Mouse (Mus musculus) A20 (cell line): ENCODE results near the gene Ranbp3.

Experiments
- DNase-seq: peaks from one replicate; pipeline ENCODE4 v3.0.0-alpha.2; 2011; ENCODE audit warnings: low read depth, low spot score

The Ranbp3 gene

DNA sequence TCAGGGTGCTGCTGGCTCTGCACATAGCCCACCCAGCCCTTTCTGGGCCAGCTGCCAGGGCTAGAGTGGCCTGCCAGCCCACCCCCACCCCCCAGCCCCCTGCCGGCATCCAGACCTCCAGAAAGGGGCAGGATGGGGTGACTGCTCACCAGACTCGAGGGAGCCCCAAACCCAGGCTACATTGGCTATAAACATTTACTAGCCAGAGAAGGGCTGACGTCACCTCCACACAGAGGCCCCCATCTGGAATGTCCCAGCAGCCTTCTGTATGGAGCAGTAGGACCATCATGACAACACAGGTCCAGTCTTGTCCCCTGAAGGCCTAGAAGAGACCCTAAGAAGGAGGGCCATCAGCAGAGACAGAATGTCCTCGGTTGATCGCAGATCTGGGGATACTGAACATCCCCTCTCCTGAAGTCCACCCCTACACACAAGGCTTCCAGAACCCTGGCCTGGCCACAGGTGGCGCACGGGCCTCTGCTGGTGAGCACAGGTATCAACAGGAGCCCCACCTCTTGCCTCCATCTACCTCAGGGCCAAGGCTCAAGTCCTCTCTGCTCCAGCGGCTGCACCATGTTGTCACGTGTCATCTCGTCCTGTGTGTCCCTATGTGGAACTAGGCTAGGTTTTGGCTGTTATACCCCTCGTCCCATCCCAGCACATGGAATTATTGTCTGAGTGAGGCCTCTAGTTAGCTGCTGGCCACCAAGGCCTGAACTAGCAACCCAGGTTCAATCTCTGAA, 50.5 kb downstream of the Ranbp3 start:
- DNase-seq = no peak

DNA sequence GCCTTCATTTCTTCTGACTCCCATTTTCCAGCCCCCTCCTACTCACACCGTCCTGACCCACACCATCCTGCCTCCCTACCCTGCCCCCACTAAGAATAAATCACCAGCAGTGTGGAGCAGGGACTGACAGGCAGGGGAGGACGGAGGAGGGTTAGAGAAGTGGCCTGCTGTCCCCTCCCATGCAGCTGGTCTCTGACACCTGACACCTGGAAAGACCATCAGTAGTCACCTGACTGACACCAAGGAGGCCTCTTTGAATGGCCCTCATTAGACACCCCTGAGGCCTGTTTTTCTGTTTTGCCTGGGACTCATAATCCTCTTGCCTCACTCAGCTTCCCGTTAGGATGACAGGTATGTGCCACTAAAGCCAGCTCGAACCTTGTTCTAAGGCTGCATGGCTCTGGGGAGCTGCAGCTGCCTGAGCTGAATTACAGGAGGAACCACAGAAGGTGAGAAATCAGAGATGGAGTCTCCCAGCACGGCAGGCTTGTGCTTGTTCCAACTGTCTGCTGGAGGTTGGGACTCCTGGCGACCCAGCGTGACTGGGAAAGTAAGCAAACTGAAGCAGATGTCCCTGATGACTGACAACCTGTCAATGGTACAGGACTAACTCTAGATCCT, 54.0 kb downstream of the Ranbp3 start:
- peak; percentile 56 for DNase-seq

GRCm38 (mm10) chr17:56727659-56728058, 54.6 kb downstream of the Ranbp3 start:
- DNase-seq = peak; percentile 74

GRCm38 (mm10) chr17:56728117-56728516, 55.0 kb downstream of the Ranbp3 start:
- no peak for DNase-seq

DNA sequence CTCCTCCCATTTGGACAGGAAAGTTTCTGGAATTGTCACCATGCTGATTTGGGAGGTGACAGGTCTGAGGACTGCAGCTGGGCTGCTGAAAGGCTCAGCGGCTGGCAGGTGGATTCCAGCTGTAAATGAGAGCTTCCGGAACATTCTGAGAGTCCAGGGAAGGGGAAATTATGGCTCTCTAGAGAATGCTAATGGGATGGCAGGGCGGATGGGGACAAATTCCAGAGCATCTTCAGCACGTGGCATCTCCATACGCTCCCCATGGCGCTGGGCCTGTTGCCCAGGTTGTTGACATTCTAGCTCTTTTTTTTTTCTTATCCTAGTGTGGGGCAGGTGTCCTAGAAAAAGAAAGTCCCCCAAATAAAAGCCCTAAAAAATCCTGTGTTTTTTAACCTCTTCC, 56.1 kb downstream of the Ranbp3 start:
- DNase-seq = no peak

GRCm38 (mm10) chr17:56729656-56730055, 56.6 kb downstream of the Ranbp3 start:
- DNase-seq = no peak

- peak; percentile 61 for DNase-seq
Observed at GRCm38 (mm10) chr17:56736534-56736933, 63.4 kb downstream of the Ranbp3 start.

DNA sequence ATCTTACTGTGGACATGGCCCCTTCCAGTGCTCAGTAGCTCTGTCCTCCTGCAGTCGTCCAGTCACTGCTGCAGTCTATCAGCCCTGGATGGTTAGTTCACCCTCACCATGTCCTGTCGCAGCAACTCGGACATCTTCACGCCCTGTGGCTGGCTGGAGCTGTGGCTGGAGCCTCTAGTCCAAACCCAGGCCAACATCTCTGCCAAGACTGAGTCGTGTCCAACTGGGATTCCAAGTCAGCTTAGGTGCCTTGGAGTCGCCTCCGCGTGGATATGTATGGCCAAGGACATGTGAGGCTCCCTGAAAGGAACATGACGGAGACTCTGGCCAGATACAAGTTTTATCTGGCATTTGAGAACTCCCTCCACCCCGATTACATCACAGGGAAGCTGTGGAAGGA, 65.1 kb downstream of the Ranbp3 start:
- DNase-seq = no peak

GRCm38 (mm10) chr17:56740118-56740787, 67.2 kb downstream of the Ranbp3 start:
- DNase-seq = no peak

DNA sequence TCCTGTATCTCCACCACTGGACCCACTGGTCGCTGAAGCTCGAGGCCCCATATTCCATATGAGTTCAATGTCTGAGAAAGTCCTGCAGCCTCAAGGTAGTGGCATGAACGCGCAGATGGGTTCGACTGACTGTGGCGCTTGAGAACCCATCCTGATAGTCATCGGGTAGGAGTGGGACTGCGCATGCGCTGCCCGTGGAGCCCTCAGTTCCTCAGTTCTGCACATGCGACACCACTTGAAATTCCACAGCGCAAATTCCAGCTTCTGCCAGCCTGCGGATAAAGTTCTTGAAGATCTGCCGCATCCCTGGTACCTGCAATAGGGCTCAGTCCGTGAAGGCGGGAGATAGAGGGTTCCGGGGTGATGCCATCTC, 67.7 kb downstream of the Ranbp3 start:
- peak; percentile 83 for DNase-seq

GRCm38 (mm10) chr17:56744173-56744572, 71.1 kb downstream of the Ranbp3 start:
- DNase-seq = no peak

- DNase-seq = no peak
Observed at GRCm38 (mm10) chr17:56751404-56752072, 78.4 kb downstream of the Ranbp3 start.

DNA sequence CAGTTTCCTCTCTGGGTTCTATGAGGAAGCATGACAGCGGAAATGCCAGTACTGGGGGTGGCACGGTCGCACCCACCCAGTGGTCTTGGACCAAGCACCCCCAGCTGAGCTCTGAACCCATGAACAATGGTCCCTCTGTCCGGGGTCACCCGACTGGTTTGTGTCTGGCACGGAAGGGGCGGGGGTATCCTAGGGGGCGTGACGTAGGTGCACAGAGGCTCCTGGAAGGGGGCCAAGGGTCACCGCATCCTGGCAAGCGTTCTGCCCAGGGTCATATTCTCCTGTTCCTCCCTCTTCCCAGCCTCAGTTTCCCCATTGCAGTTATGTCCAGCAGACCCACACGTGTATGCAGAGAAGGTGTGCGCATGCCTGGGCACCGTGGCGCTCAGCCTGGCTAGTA, 80.4 kb downstream of the Ranbp3 start:
- DNase-seq = no peak

DNA sequence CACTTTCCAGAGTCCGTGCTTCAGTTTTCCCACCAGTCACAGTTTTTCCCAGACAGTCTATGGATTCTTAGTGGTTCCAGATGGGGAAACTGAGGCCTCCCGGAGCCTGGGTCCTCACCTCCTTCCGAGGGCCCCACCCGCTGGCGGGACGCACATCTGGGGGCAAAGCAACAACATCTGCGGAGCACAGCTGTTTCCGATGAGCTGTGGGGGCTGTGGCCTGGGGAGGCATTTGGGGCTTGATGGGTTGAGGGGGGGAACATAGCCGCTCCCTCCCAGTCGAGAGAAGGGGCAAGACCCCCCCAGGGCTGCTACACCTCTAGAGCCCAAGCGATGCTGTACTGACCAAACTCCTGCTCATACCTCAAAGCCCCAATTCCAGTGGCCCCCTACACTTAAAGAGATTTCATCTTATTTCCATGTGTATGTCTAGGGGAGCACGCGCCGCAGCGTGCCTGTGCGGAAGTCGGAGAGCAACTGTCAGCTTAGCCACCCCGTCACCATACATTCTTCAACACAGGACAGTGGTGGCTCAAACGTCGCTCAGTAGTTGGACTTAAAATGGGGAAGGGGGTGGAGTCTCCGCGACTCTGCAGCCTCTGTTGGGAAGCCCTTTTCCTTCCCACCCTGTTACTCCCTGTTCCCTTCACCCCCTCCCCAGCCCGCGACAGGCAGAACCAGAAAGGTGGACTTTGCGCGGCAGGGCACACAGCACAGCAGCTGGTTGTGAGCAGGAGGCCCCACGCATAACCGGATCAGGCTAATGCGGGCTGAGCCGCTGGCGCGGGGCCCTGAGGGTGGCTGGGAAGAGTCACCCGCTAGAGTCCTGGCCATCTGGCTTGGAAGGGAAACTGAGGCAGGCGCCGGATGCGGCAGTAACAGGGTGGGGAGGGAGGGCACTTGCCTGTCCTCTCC, 81.4 kb downstream of the Ranbp3 start:
- no peak for DNase-seq

DNA sequence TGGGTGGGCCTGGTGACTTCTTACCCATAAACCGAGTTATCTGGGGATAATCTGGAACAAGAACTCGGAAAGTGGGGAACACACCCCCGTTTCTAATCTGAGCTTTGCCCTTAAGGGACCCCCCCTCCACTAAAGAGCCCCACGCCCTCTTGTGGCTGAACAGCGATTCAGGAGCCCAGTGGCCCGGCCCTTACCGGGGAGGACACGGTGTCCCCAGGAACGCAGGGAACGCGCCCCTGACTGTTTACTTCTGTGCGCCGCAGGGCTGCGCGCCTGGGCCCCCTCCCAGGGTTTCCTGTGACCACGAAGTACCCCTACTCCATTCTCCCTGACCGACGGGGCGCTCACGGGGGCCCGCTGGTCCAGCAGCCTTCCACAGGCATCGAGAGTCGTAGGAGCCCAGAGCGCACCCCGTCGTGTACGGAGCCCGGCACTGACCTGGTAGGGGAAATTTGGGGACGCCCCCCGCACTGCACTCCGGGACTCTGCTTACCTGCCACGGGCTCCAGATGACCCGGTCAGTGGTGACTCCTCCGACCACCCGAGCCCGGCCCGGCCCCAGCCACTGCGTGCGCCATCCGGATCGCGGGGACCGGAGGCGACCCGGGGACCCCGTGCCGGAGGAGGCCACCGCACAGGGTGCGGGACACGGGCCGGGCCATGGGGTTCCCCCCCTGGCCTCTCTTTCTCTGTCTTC, 83.8 kb downstream of the Ranbp3 start:
- peak; percentile 47 for DNase-seq

- DNase-seq = peak; percentile 73
Observed at GRCm38 (mm10) chr17:56757416-56758123, 84.5 kb downstream of the Ranbp3 start, which contains the start of gene Nrtn. TSS of gene Nrtn (minus strand) at chr17:56757530.

- DNase-seq = peak; percentile 90
Observed at GRCm38 (mm10) chr17:56758132-56758531, 85.0 kb downstream of the Ranbp3 start.

GRCm38 (mm10) chr17:56759261-56759660, 86.2 kb downstream of the Ranbp3 start:
- DNase-seq = no peak

DNA sequence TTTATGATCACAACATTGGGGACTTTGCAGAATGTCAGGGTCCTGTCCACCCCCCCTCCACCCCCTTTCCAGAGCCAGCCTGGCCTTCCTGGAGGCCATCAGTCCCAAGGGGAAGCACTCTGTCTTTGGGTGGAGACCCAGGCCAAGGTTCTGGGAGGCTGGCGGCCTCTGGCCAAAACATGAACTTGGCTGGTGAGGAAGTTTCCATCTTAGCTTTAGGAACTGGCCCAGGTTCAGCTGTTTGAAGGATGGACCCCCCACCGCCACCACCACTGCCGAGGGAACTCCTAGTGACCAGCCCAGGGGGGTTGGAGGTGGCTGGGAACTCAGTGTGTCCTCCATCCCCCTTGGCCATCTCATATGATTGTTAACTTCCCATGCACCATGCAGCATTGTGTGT, 88.0 kb downstream of the Ranbp3 start:
- no peak for DNase-seq
